Mouse (Mus musculus): ENCODE measurements around the gene Ncbp3. TPM values are rescaled to one million over a fixed set of nuclear protein-coding genes. Genes with fewer than 3 reads are reported as not detected.

Gene Ncbp3
- total RNA-seq (2021), result 1 to 10 TPM; 5.8 to 6.3 TPM

DNA sequence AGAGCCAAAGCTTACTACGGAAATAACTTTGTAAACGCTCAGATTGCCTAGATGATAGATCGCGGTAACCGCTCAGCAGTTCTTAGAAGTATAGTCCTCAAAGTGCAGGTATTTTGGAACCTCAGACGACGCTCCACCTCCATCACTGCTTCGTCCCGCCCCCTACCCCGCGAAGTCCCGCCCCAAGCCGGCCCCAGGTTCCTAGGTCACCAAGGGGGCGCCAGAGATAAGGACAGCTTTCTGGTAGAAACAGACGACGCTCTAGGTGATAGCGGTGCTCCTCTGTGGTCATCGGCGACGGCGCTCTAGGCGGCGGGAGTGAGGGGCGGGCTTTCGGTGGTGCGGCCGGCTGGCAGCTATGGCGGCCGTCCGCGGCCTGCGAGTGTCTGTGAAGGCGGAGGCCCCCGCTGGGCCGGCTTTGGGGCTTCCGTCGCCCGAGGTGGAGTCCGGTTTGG, at the start of gene Ncbp3:
TSS of gene Ncbp3 (plus strand) at position 242 of the 455 bp plus-strand sequence.
- DNase-seq, result peak; percentile 95 to 98
- intact Hi-C loops (cut with DNase I), result no loop called here

DNA sequence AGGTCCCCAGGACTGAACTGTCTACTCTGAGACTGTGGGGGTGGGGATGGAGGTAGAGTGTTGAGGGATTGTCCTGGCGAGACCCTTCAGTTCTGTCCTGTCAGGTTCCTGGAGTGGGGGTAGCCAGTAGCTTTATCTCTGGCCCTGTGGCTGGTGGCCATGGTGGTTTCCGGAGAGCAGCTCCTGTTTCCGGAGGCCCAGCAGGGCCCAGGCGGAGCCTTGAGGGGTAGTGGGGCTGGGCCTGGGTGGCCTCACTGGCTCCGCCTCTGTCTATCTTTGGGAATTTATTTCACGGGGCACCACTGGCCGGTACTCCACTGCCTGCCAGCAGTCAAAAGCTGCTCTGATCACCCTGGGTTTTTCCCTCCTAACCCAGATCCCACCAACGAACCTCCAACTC, 48.8 kb upstream of the Ncbp3 start, which contains the start of gene P2rx1:
TSS of gene P2rx1 (plus strand) at position 333 of the 400 bp plus-strand sequence.
- DNase-seq, result no peak
- intact Hi-C loops (cut with DNase I), result no loop called here

DNA sequence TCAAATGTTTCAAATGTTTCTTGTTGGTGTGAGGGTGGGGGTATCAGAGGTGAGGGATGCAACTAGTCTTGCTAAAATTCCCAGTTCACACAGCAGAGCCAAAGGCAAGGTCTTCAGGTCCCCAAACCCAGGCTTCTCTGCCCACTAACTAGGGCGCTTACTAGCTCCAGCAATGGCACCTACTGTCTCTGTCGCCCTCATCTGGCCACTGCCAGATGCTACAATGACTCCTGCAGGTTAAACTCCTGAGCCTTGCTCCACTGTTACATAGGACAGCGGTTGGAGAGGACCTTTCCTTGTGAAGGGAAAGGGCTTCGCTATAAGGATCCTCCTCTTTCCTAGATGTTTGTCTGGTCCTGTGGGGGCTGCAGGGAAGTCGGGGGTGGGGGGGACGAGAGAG, 46.6 kb upstream of the Ncbp3 start:
- intact Hi-C loops (cut with DNase I), result loop anchor here (1.0 to 2.0 kb wide), 2 partner anchors 40 to 75 kb away; partner anchors contain the start of gene Atp2a3
- DNase-seq, result peak; percentile 77 to 79

DNA sequence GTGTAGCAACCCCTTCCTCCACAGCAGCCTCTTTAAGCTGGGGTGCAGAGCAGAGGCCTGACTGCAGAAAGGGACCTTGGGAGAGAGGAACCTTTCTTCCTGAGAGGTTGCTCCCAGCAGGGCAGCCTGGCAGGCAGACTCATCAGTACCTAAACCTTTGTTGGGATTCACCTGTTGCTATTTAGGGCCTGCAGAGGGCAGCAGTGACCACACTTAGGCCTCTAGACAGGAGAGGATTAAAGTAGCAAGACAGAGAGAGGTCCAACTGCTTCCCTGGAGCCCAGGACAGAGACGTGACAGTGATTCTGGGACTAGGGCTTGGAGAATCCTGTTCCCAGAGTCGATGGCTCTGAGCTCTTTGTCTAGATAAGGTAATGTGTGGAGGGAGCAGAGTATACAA, 41.2 kb upstream of the Ncbp3 start:
- intact Hi-C loops (cut with DNase I), result loop anchor here (1.0 to 5.0 kb wide), 4 partner anchors 33 to 1366 kb away; no protein-coding TSS in a partner anchor
- peak; percentile 63 to 67 for DNase-seq

DNA sequence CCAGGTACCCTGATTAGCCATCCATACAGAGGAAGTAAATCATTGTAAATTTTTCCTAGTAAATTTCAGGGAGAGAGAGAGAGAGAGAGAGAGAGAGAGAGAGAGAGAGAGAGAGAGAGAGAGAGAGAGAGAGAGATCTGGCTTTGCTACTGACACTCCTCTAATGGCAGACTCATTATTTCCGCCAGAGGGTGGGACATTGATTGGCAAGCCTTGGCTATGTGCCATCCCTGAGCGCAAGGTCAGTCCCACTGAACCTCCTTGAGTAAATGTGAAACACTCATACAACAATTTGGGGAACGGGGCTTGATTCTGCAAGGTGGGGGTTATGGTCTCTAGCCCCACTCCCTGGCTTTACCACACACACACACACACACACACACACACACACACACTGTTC, 40.5 kb upstream of the Ncbp3 start:
- intact Hi-C loops (cut with DNase I), result loop anchor here (2.0 to 5.0 kb wide), 2 partner anchors 100 to 1365 kb away; no protein-coding TSS in a partner anchor
- no peak for DNase-seq

DNA sequence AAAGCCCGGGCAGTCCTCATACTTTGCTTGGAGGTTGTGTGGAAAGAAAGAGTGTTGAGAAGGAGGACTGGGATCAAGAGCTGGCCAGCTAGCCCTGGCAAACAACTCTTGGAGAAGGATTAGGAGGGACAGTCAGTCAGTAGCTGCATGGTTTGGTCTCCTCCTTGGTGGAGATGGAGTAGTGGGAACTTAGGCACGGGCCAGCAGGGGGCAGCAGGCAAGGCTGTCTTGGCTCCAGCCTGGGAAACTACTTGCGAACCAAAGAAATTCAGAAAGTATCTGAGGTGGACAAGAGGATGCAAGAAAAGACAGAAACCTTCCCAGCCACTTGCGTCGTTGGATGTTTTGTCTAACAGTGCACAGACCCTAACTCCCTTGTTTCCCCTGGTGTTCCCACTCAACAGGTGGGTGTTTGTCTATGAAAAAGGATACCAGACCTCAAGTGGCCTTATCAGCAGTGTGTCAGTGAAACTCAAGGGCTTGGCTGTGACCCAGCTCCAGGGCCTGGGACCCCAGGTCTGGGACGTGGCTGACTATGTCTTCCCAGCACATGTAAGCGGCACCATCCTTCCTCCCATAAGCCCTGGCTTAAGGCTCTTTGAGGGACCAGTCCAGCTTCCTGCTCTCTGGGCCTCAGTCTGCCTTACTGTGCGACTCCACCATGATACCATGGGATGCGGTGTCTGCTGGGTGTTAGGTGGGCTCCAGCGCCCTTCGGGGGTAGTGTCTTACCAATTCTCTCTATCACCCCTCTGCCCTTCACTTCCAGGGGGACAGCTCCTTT, 39.7 kb upstream of the Ncbp3 start:
- intact Hi-C loops (cut with DNase I), result loop anchor here (2.0 to 5.0 kb wide), 2 partner anchors 99 to 1364 kb away; no protein-coding TSS in a partner anchor
- peak in 1 of 2 experiments; percentile 68 for DNase-seq

DNA sequence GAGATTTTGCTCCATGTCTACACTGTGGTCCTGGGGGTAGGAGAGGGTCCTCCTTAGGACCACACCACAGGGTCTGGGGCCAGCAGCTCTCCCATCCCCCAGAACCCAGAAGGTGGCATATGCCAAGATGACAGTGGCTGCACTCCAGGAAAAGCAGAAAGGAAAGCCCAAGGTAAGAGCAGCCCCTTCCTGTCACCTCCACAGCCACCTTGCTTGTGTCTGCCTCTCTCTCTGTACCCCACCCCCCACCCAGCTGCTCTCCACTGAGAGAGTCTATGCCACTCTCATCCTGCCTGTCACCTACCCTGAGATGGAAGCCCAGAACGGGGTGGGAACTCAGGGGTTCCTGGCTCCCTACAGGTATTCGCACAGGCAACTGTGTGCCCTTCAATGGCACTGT, 38.8 kb upstream of the Ncbp3 start:
- intact Hi-C loops (cut with DNase I), result loop anchor here (5.0 kb wide), 1 partner anchor 1363 kb away; no protein-coding TSS in a partner anchor
- no peak for DNase-seq

DNA sequence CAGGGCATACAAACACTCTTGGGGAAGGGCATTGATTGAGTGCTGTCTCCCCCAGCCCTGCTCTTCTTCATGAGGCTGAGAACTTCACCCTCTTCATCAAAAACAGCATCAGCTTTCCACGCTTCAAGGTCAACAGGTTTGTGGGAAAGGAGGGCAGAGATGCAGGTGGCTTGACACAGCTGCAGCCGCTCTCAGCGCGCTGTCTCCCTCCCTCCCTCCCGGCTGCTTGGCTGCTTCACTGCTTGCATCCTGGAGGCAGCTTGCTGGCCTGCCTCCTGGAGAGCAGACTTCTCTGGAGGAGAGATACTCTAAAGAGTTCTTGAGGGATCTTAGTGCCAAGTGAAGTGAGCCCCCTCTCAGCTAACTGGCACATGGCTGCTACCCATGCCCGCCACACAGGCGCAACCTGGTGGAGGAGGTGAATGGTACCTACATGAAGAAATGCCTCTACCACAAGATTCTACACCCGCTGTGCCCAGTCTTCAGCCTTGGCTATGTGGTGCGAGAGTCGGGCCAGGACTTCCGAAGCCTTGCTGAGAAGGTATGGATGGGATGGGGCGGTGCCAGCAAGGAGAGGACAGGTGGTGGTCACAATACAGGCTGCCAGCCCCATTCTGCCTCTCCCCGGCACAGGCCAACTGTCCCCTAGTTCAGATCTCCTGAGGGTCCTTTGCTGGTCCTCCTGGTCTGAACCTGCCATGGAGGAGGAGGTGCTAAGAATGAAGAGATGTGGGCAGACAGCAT, 37.9 kb upstream of the Ncbp3 start:
- intact Hi-C loops (cut with DNase I), result loop anchor here (5.0 kb wide), 1 partner anchor 1363 kb away; no protein-coding TSS in a partner anchor
- no peak for DNase-seq

DNA sequence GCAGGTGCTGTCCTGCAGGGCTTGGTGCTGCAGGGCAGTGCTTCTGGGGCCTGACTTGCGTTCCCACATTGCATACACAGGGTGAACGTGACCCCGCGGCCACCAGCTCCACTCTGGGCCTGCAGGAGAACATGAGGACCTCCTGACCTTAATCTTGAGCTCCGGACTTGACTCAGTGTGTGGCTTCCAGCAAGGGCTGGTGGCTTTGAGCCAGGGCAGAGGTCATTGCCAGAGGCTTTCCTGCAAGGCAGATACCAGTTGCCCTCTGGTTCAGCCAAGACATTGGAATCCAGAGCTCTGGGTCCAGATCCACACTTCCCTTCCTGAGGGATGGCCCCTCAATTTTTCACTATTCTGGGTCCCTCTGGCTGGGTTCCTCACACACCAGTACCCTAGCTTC, 33.6 kb upstream of the Ncbp3 start:
- intact Hi-C loops (cut with DNase I), result no loop called here
- DNase-seq, result no peak

DNA sequence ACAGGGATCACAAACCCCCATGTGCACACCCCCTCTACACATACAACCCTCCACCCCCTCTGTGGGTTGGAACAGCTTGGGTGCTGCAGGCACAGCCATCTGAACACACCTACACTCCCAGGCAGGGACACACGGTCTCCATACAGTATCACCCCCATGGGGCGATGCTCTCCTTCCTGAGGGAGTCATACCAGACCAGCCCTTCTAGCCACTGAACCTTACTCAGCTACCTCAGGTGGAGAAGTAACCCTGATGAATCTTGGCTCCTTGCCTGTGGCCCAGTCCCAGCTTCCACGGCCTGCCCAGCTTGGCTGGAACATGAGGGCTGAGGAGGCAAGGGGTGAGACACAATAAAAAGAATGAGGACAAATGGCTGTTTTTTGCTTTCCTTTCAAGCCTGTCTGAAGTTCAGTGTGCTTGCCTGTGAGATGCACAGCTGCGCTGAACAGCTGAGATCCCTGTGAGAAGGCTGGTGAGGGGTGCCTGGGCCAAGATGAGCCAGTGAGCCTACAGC, 32.7 kb upstream of the Ncbp3 start:
- no peak for DNase-seq
- intact Hi-C loops (cut with DNase I), result no loop called here

DNA sequence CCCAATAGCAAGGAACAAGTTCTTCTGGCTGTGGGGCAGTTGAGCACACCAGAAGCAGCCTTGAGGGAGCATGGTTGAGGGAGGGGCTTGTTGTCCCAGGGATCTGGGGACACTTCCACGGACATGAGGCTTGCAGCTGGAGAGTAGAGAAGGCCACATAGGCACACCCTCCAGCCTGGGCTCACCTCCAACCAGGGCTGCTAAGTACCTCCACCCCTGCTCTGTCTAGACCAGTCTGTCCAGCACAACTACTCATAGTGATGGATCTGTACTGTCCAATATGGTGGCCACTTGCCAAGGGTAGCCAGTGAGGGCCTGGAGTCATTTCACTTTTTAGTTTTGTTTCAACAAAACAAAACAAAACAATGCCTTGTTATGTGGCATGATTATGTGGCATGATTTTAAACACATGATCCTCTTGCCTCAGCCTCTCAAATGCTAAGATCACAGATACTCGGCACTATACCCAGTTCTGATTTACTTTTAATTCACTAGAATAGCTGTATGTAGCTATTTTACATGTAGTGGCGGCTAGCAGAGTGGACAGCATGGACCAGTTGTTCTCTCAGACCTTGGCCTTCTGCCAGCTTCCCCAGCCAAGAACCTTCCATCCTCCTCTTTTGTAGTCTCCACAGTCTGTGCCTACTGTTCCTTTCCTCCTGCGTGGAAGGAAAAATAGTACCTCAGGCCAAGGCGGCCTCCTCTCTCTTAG, 32.0 kb upstream of the Ncbp3 start:
- intact Hi-C loops (cut with DNase I), result no loop called here
- DNase-seq, result peak; percentile 58

DNA sequence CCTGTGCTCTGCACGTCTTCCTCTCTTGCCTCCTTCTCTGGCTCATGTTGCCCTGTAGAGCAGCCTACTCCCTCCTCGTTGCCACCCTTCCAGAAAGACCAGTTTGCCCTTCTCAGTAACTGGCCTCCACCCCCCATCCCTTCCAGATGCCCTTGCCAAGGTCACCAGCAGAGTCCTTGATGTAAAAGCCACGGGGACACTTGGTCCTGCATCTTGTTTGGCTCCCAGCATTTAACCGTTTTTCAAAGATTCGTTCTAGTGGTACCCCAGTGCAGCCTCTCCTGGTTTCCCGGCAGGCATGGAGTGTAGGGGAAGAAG, 31.5 kb upstream of the Ncbp3 start:
- no peak for DNase-seq
- intact Hi-C loops (cut with DNase I), result no loop called here

DNA sequence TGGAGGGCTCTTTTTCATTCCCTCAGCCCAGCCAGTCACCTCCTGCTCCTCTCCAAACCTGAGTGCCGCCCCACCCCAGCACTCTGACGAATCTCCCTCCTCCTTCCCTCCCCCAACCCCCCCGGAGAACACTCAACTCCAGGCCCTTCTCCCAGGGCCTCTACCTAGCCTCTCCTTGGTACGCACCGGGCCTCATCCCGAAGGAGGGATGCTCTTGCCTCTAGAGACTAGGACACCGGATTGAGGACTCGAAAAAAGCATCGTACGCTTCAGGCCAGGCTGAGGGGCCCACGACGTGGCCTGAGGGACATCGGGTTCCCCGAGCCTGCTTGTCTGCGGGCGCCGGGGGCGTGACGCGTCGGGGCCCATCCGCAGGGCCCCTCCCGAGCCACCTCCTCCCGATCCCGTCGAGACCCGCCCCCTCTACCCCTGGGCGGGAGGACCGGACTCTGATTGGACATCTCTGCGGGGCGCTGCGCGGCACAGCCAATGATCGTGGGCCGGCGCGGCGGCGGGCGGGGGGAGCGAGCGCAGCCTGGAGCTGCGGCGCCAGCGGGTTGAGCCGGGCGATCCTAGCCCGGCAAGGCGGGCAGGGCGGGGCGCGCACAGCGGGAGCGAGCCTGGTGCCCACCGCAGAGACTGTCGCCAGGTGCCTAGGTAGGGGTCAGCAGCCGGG, 29.0 kb upstream of the Ncbp3 start, which contains the start of gene Camkk1:
TSS of gene Camkk1 (plus strand) at position 538 of the 676 bp plus-strand sequence.
- DNase-seq, result peak; percentile 89 to 90
- intact Hi-C loops (cut with DNase I), result no loop called here

DNA sequence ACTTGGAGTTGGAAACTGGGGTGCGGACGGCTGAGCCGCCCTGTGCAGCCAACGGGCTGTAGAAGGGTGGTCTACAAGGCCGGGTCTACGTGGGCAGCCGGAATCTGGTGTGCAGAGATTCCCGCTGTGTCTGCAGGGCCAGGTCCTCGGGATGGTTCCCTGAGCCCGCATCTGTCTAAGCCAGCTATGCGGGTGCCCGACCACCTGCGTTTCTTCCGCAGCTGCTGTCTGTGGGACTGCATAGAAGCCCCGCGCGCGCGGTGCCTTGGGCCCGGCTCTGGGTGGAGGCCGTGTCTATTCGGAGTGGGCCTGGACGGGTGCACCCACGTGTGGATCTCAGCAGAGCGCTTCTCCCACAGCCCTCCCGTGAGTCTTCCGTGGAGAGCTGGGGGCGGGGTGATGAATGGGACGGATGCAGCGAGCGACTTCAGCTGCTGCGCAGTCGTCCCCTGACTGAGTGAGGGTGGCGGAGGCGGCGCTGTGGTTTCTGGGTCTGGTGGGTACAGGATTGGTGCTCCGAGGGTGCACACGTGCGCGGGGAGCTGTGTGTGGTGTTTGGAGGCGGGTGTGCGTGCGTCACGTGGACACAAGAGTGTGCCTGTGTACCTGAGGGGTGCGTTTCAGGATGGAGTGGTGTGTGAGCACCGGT, 28.3 kb upstream of the Ncbp3 start:
- intact Hi-C loops (cut with DNase I), result no loop called here
- DNase-seq, result no peak

DNA sequence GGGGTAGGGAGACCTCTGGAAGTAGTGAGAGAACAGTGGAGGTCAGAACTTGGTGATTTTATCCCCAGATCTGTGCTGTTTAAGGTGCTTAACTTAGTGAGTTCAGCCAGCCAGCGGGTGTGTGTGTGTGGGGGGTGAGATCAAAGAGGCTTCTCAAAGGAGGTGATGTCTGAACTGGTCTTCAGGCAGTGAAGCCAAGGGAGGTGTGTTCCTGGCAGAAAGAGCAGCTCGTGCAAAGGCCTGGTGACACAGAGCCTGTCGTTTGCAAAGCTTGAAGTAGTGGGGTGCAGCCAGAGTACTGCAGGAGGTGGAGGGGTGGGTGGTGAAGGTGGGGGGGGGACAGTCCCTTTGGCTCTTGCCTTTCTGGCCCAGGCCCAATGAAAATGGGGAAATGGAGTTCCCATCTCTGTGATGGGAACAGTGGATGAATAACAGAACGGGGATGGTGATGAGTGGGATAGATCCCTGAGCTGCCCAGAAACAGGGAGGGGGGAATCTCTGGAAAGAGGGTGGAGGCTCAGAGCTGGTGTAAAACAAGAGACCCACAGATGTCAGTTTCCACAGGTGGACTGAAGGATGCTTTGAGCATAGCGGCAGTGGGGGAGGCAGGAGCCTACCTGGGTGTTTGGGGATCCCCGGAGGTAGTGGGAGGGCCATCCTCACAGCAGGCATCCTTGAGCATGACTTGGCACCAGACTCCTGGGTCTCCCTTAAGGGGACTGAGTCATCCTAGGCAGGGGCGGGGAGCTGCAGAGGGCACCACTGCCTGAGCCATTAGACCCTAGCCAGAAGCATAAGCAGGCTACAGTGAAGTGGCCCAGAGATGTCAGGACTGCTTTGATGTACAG, 26.4 kb upstream of the Ncbp3 start:
- intact Hi-C loops (cut with DNase I), result no loop called here
- no peak for DNase-seq

DNA sequence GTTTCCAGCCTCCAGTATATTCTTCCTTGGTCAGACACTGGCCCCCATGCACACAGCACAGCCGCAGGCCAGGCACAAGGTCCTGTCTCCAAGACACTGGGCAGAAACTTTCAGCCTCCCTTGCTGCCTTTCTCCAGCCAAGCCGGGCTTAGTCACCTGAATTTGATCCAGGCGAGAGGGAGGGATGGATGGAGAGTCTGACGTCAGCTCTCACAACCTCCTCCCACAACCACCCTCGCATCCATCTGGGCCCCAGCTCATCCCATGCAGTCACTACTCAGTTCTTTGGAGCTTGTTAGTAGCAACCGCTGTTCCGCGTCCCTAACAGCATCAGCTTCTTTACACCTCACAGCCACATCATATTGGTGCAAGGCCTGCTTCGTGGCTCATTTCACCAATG, 24.5 kb upstream of the Ncbp3 start:
- intact Hi-C loops (cut with DNase I), result no loop called here
- peak; percentile 66 to 68 for DNase-seq

DNA sequence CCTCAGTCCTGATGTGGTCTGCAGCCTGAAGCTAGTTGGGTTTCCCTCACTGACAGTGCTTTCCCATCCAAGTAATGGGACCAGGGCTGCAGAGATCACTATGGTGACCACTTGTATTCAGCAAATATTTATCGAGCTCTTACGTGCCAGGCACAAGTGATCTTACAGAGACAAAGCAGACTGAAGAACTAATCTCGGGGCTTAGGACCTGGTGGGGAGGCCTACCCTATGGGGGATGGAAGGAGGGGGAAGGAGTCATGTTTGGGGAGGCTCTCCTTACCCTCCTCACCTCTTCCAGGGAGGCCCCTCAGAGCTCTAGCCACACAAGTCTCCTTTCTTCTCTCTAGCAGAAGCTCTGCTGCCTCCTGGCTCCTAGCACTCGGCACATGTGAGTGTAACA, 23.8 kb upstream of the Ncbp3 start:
- intact Hi-C loops (cut with DNase I), result no loop called here
- no peak for DNase-seq

DNA sequence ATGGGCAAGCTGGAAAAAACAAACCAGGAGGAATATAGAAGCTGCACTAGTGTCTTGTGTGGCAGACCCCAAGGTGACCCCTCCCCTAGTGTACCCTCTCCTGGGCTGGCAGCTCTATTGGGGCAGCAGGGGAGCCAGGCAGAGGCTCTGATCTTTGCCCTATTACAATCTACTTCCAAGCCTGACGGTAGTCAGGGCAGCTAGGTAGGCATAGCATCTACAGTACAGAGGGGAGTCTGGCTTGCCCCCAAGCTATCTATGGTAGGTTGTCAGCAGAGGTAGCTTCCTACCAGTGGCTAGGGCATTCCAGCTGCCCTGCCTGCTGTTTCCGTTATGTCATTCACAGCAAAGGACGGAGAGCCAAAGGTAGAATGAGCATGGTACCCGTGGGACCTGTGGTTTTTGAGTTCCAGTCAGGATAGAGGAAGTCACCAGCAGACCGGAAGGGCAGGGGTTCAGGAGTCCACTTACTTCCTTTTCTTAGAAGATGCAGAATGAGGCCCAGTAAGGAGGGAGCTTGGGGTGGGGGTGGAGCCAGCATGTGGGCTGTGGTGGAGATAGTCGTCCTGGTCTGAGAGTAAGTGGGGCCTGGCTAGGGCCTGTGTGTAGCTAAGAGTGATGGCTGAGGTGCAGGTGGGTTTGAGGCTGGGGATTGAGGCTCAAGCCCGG, 23.2 kb upstream of the Ncbp3 start:
- intact Hi-C loops (cut with DNase I), result no loop called here
- DNase-seq, result no peak

Data from heart, postnatal 36 days (tissue).